Mouse (Mus musculus) C2C12 (cell line): ENCODE data around the gene Sh3bp4.

Experiments
- CTCF ChIP-seq: IDR thresholded peaks from one replicate; pipeline ENCODE4 v1.5.1; 2011; ENCODE audit not compliant: control insufficient read depth, insufficient read depth, insufficient read length
- FOSL1 ChIP-seq: IDR thresholded peaks from one replicate; pipeline ENCODE4 v1.8.0; 2011; ENCODE audit warnings: mild to moderate bottlenecking, low read length; ENCODE audit not compliant: poor library complexity, insufficient read depth, severe bottlenecking

GRCm38 (mm10) chr1:89190621-89191020 lies 120.4 kb downstream of the Sh3bp4 start:
- TF ChIP-seq CTCF (no peak), FOSL1 (no peak)
